Mouse (Mus musculus) liver, adult 2 months (tissue): ENCODE measurements at regions not wholly inside any gene's neighbourhood (a gene's known extent, or its start where the extent isn't known, plus 50 kb on each side); places are given as distances from the start of the nearest gene placed in this dataset.

Experiments
- CTCF ChIP-seq: fragments of 200-500 bp; IDR thresholded peaks from 2 replicates; pipeline ENCODE4 v1.5.1; 2011; ENCODE audit warnings: low read depth, low read length, control low read depth
- POLR2A ChIP-seq: fragments of 200-500 bp; IDR thresholded peaks from 2 replicates; pipeline ENCODE4 v1.6.1; 2011; ENCODE audit warnings: low read length, control low read depth; ENCODE audit not compliant: insufficient read depth; ENCODE audit errors: extremely low read depth

DNA sequence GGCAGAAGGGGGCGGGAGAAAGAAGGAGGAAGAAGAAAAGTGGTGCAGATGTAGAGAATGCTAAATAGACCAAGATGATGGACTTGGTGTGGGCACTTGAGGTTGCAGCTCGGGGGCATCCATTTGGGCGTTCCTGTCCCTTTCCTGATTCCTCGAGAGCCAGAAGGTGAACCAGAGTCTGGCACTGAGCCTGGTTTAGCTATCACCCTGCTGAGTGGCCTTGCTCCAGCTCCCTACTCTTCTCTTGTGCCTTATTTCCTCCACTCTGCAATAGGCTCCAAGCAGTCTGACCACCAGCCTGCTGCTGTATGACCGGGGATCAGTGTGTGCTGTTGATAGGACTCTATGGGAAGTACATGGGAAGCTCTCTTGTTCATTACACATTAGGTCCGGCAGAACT, 68.1 kb downstream of the Efnb1 start:
- TF ChIP-seq CTCF (no peak), POLR2A (no peak)
